Mouse (Mus musculus) mesoderm, embryonic 11.5 days (tissue): ENCODE measurements around the gene Crbn.

Experiments used
- DNase-seq: peaks from one replicate; pipeline ENCODE4 v3.0.0-alpha.2; 2012; ENCODE audit warnings: low read depth, low spot score

The Crbn gene

DNA sequence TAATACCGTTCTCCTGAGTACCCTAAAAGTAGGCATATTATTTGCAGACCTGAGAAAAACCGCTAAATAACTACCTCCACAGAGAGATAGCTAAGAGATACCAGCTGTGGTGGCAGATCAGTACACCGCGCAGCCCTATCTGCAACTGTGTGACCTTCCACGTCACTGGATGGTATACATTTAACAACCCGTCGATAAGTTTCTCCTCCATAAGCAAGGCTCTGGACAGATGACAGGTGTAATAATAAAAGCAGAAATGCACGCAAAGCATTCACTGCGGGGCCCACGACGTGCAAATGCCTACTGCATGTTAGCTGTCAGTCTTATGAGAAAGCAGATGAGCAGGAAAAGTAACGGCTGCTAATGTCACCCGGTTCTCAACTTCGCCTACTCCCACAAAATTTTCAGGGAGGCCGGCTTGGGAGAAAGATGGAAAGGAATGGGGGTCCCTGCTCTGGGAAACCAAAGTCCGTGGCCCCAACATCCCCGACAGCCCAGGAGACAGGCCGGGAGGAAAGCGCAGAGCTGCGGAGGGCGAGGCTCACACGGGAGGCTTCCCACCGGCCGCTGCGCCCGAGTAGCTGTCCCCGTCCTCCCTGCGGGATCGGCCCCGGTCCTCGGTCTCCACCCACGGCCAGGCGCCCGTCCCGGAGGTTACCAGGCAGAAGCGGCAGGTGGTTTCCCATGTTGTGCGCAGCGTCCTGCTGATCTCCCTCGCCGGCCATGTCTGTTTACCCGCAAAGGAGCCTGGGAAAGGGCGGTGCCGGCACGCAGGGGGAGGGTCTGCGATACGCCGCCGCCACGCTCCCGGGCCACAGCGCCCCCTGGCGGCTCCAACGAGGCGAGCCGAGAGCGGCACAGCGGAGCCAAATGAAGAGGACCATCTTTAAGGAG is at the start of gene Crbn:
Crbn (minus strand) TSS at position 745 of the 894 bp plus-strand sequence.
- peak; percentile 92 for DNase-seq

- DNase-seq, result no peak
These were observed 40.3 kb upstream of the Crbn start for GRCm38 (mm10) chr6:106840181-106840580.

- no peak for DNase-seq
These were observed 38.2 kb upstream of the Crbn start for GRCm38 (mm10) chr6:106838053-106838452.

GRCm38 (mm10) chr6:106835316-106835715 is 35.4 kb upstream of the Crbn start:
- no peak for DNase-seq

DNA sequence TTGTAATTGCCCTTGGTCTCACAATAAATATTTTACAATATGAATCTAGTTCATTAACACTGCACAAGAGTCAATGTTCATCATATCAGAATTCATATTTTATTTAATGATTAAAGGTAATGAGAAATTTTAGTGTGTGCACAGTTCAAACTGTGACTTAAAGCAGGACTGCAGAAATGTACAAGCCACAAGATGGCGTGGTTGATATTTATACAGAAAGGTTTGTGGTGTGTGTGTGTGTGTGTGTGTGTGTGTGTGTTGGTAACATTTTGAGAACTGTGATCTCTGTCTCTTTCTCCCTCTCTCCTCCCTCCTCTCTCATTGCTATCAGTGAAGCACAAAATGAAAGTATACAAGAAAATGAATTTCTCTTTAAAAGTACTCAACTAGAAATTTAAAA is 22.5 kb upstream of the Crbn start:
- no peak for DNase-seq

DNA sequence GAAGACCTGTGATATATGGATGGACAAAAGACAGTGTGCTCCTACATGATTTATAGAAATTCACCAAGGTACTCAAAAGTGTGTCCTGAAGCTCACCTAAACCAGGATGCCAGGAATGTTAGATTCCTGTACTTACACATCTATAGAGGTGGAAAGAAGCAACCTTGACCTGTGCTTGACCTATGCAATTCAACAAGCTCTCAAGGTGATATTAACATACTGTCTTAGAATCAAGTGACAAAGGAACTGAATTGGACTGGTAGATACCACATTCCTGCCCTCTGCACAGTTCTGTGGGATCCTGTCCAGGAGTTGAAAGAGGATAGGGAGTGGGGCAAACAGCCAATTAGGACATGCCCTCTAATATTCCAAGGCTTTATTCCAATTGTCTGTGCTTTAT is 20.7 kb upstream of the Crbn start:
- no peak for DNase-seq

- no peak for DNase-seq
These were observed 20.0 kb upstream of the Crbn start for GRCm38 (mm10) chr6:106819906-106820305.

DNA sequence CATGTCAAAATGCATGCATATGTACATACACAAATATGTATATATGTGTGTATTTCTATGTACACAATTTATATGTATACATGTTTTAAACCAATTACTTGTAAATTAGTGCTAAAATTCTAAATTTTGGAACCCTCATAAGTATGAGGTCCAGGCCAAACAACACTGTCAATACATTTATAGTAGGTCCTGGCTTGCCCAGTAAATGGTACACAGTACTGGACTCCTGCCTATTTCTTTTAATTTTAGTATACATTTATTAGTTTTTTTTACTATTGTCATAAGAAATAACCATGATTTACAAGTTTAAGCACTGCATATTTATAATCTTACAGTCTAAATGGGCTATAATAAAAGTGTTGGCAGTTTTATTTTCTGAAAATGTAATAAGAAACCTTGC is 19.4 kb upstream of the Crbn start:
- DNase-seq, result no peak

- DNase-seq, result no peak
These were observed 10.8 kb upstream of the Crbn start for GRCm38 (mm10) chr6:106810686-106811085.

- no peak for DNase-seq
These were observed 9.3 kb upstream of the Crbn start for GRCm38 (mm10) chr6:106809161-106809560.

DNA sequence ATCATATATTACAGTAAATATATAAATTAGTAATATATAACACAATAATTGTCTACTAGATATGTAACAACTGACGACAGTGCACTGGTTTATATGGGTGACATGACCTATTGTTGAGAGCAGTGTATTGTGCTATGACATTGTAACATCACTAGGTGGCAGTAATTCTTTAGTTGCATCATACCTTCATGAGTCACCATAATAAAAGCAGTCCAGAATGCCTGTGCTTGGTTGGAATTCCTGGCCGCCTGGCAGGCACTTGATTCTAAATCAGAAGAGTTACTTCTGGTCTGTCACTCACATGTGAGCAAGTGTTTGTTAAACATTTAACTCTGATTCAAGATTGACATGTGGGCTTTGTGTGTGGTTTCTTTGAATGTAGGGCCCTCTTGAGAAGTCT is 5.0 kb upstream of the Crbn start:
- DNase-seq, result peak; percentile 59

GRCm38 (mm10) chr6:106800227-106800557 is 315 bp upstream of the Crbn start:
- DNase-seq, result no peak

DNA sequence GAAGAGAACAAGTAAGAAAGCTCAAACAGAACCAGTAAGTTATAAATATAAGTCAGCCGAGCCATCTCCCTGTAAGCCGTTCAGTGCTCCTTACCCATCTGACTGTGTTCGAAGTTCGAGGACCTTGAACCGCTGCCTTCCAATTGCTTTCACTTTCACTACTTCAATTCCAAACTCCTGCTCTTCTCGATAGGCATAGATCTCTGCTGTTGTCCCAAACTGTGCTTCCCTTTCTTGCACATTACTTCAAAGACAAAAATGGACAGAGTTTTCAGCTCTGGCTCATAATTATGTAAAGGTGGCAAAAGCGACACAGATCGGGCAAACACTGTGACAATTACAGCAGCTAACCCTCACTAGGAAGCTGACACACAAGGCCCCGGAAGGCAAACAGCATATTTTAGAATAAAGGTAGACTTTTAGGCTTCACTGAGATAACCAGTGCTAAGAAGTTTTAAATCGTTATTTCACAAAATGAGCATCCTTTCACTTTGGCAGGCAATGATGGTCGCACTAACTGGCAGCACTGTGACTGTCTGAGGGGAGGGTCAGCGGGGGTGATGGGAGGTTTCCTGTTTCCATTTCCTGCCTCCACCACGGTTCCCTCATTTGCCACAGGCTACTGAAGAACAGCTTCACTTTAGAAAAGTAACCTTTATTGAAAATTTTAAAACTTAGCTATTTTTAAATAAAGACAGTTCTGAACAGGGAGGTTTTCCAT is 5.6 kb downstream of the Crbn start:
- no peak for DNase-seq

DNA sequence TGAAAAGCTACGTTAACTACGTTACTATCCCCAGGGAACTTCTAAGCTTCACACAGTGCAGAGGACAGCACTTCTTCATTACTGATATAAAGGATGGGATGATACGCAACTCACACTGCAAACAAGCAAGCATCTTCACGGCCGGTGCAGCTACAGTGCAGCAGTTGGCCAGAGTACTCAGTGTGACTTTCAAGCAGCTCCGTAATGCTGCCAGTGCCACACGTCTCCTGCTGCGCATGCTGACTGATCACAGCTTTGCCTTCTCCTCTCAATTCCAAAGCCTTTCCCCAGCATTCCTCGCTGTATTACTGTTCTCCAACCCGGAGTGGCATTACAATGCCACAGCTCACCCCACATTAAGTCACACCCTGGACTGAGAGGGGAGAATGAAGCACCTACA is 6.3 kb downstream of the Crbn start:
- DNase-seq, result no peak

DNA sequence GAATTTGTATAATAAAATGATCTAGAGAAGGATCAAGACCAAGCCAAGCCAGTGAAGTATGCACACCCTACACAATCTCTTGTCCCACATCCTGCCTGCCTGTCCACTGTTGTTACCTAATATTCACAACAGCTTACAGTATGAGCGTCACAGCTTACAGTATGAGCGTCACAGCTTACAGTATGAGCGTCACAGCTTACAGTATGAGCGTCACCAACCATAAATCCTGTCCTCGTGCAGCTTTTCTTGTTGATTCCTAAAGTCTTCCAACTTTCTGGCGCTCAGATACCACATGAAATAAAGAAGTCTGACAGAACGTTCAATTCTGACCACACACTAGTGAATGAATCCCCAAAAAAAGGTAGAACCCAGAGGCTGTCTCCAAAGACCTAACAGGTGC is 6.8 kb downstream of the Crbn start:
- no peak for DNase-seq

DNA sequence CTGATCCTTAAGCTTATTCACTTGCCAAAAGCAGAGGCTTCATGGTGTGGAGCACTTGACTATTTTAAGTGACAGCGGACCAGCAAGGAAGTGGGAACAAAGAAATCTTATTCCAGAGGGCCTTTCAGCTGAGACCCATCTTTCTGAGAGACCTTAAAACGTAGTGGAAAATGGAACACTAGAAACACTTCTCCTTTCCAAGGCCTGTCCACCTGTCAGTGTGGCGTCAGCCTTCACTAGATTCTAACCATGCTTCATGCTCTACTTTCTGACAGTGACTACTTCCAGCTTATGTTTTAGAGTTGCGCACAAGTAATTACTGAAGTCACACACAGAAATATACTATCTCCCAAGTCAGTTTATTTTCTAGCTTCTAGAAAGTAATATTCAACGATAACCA is 7.4 kb downstream of the Crbn start:
- no peak for DNase-seq

GRCm38 (mm10) chr6:106791429-106791828 is 8.4 kb downstream of the Crbn start:
- no peak for DNase-seq

- DNase-seq, result no peak
These were observed 12.7 kb downstream of the Crbn start for GRCm38 (mm10) chr6:106787138-106787537.

DNA sequence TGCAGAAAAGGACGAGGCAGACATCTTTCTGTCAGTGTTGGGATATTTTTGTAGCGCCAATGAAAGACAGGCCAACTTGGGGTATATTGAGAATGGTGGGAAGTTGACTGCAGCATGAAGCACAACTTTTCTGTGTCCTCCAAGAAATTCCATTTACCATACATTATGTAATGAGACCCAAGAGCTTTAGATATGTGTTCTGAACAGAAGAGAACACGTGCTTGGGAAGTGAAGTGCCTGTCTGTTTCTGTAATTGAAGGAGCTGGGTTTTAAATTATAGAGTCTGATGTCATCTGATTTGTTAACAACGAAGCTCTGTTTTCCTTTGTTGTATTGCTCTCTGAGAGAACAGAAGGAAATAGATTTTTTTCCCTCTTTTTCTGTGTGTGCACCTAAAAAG is 29.8 kb downstream of the Crbn start:
- DNase-seq, result no peak

GRCm38 (mm10) chr6:106769290-106769866 is 30.5 kb downstream of the Crbn start:
- DNase-seq, result no peak

GRCm38 (mm10) chr6:106768640-106769289 is 31.1 kb downstream of the Crbn start, which contains the start of gene Trnt1:
Trnt1 (plus strand) TSS chr6:106769120.
- peak; percentile 97 for DNase-seq

DNA sequence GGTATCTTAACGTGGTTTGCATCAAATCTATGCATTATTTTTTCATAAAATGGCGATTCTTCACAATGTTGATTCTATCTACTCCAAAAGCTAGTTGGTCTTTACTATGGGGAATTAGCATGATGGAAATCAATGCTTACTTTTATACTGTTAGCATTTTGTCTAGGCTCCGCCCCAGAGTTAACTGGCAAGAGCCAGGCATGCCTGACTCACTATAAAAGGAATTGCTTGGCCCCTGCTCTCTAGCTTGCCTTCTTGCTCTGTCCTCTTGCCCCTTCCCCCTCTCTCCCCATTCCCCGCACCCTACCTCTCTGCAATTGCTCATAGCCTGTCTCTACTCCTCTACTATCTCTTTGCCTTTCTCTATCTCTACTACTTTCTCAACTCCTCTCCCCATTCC is 33.1 kb downstream of the Crbn start:
- no peak for DNase-seq
